Mouse (Mus musculus) cerebellum, postnatal 14 days (tissue): Measurements from ENCODE around the gene Csk.

Experiments
- DNase-seq, 2 experiments: peaks; one replicate each; pipeline ENCODE4 v3.0.0; 2021; ENCODE audit warnings: mixed read lengths in 2 of 2

The Csk gene

GRCm38 (mm10) chr9:57637272-57637671, 16.2 kb downstream of the Csk start:
- no peak for DNase-seq

GRCm38 (mm10) chr9:57633481-57634024, 19.9 kb downstream of the Csk start:
- DNase-seq, result no peak

GRCm38 (mm10) chr9:57629118-57629874, 24.1 kb downstream of the Csk start:
- DNase-seq, result peak; percentile 89 to 93

- DNase-seq, result no peak
These were observed 24.7 kb downstream of the Csk start for GRCm38 (mm10) chr9:57628717-57629116.

GRCm38 (mm10) chr9:57627892-57628291, 25.5 kb downstream of the Csk start:
- DNase-seq, result no peak

GRCm38 (mm10) chr9:57627191-57627590, 26.2 kb downstream of the Csk start:
- DNase-seq, result no peak

- no peak for DNase-seq
These were observed 27.5 kb downstream of the Csk start for GRCm38 (mm10) chr9:57625674-57626500.

- DNase-seq, result no peak
These were observed 29.1 kb downstream of the Csk start for GRCm38 (mm10) chr9:57624295-57624694.

GRCm38 (mm10) chr9:57620674-57621073, 32.8 kb downstream of the Csk start, which contains the start of gene Lman1l:
Gene Lman1l, minus strand, starts transcription at chr9:57620774.
- DNase-seq, result no peak

GRCm38 (mm10) chr9:57618854-57619253, 34.6 kb downstream of the Csk start:
- no peak for DNase-seq

- DNase-seq, result peak; percentile 55
These were observed 35.8 kb downstream of the Csk start for GRCm38 (mm10) chr9:57617556-57618169.

- no peak for DNase-seq
These were observed 38.6 kb downstream of the Csk start for GRCm38 (mm10) chr9:57614786-57615185.

- no peak for DNase-seq
These were observed 39.5 kb downstream of the Csk start for GRCm38 (mm10) chr9:57613975-57614374.

GRCm38 (mm10) chr9:57612587-57612986, 40.8 kb downstream of the Csk start:
- no peak for DNase-seq

GRCm38 (mm10) chr9:57610359-57610826, 43.0 kb downstream of the Csk start:
- DNase-seq, result peak; percentile 76 to 82

- no peak for DNase-seq
These were observed 43.6 kb downstream of the Csk start for GRCm38 (mm10) chr9:57609803-57610202.

- peak in 1 of 2 experiments; percentile 47 for DNase-seq
These were observed 47.1 kb downstream of the Csk start, which contains the start of gene Cplx3 for GRCm38 (mm10) chr9:57606139-57606851. Gene Cplx3, minus strand, starts transcription at chr9:57606281.

GRCm38 (mm10) chr9:57605503-57605902, 47.9 kb downstream of the Csk start:
- no peak for DNase-seq

- DNase-seq, result no peak
These were observed 48.6 kb downstream of the Csk start for GRCm38 (mm10) chr9:57604875-57605274.

GRCm38 (mm10) chr9:57602098-57602497, 51.3 kb downstream of the Csk start:
- DNase-seq, result peak; percentile 22 to 48

- peak; percentile 73 to 82 for DNase-seq
These were observed 52.1 kb downstream of the Csk start for GRCm38 (mm10) chr9:57601353-57601706.
